Mouse (Mus musculus): ENCODE measurements around the gene Kcnf1. TPM values are rescaled to one million over a fixed set of nuclear protein-coding genes. Genes with fewer than 3 reads are reported as not detected.

Gene Kcnf1
- polyA plus RNA-seq, 1 experiment from 2014 or later, result 2.3 TPM

- ATAC-seq (ENCODE audit: low FRiP score, low TSS enrichment) (no peak), DNase-seq (no peak)
- no peaks in the 10 kb centered on the region for H3K27me3 ChIP-seq (ENCODE audit: control insufficient read depth, insufficient read depth, low read length)
- no peak overlapping the region for H3K27ac ChIP-seq (replicated peaks; ENCODE audit: low read depth, low read length)
- H3K9me3 ChIP-seq (ENCODE audit: control insufficient read depth, low read length), result no peaks in the 10 kb centered on the region
- 93% methylated on average over 5 of the region's 5 CpGs for WGBS
- H3K36me3 ChIP-seq (ENCODE audit: control insufficient read depth, insufficient read depth, low read length), result no peaks in the 10 kb centered on the region
- H3K4me2 ChIP-seq (ENCODE audit: low read length), result no peak overlapping the region
- no peaks in the 10 kb centered on the region for H3K4me1 ChIP-seq (ENCODE audit: control insufficient read depth, insufficient read depth, low read length)
- H3K4me3 ChIP-seq (replicated peaks; ENCODE audit: low read depth, low read length), result no peak overlapping the region
- no peak overlapping the region for H3K9ac ChIP-seq (replicated peaks; ENCODE audit: low read length)
Measured at GRCm38 (mm10) chr12:17198621-17199020, 21.9 kb upstream of the Kcnf1 start.

GRCm38 (mm10) chr12:17194140-17194539 is 17.5 kb upstream of the Kcnf1 start:
- H3K36me3 ChIP-seq (ENCODE audit: control insufficient read depth, insufficient read depth, low read length), result no peaks in the 10 kb centered on the region
- no peak overlapping the region for H3K9ac ChIP-seq (replicated peaks; ENCODE audit: low read length)
- ATAC-seq (ENCODE audit: low FRiP score, low TSS enrichment) (no peak), DNase-seq (no peak)
- H3K9me3 ChIP-seq (ENCODE audit: control insufficient read depth, low read length), result no peaks in the 10 kb centered on the region
- H3K27ac ChIP-seq (replicated peaks; ENCODE audit: low read depth, low read length), result no peak overlapping the region
- H3K27me3 ChIP-seq (ENCODE audit: control insufficient read depth, insufficient read depth, low read length), result no peaks in the 10 kb centered on the region
- H3K4me3 ChIP-seq (replicated peaks; ENCODE audit: low read depth, low read length), result no peak overlapping the region
- 93% methylated on average over 6 of the region's 6 CpGs for WGBS
- no peaks in the 10 kb centered on the region for H3K4me1 ChIP-seq (ENCODE audit: control insufficient read depth, insufficient read depth, low read length)
- no peak overlapping the region for H3K4me2 ChIP-seq (ENCODE audit: low read length)

GRCm38 (mm10) chr12:17193311-17193710 is 16.6 kb upstream of the Kcnf1 start:
- H3K4me2 ChIP-seq (ENCODE audit: low read length), result no peak overlapping the region
- no peak overlapping the region for H3K27ac ChIP-seq (replicated peaks; ENCODE audit: low read depth, low read length)
- no peak overlapping the region for H3K4me3 ChIP-seq (replicated peaks; ENCODE audit: low read depth, low read length)
- no peaks in the 10 kb centered on the region for H3K27me3 ChIP-seq (ENCODE audit: control insufficient read depth, insufficient read depth, low read length)
- 82% methylated on average over 1 of the region's 1 CpGs for WGBS
- H3K4me1 ChIP-seq (ENCODE audit: control insufficient read depth, insufficient read depth, low read length), result no peaks in the 10 kb centered on the region
- DNase-seq (no peak), ATAC-seq (ENCODE audit: low FRiP score, low TSS enrichment) (no peak)
- no peak overlapping the region for H3K9ac ChIP-seq (replicated peaks; ENCODE audit: low read length)
- H3K9me3 ChIP-seq (ENCODE audit: control insufficient read depth, low read length), result no peaks in the 10 kb centered on the region
- H3K36me3 ChIP-seq (ENCODE audit: control insufficient read depth, insufficient read depth, low read length), result no peaks in the 10 kb centered on the region

- Histone ChIP-seq H3K27ac (replicated peaks; ENCODE audit: low read depth, low read length) (no peak overlapping the region), H3K4me3 (replicated peaks; ENCODE audit: low read depth, low read length) (no peak overlapping the region), H3K9me3 (ENCODE audit: control insufficient read depth, low read length) (no peaks in the 10 kb centered on the region), H3K4me1 (ENCODE audit: control insufficient read depth, insufficient read depth, low read length) (no peaks in the 10 kb centered on the region), H3K9ac (replicated peaks; ENCODE audit: low read length) (no peak overlapping the region), H3K36me3 (ENCODE audit: control insufficient read depth, insufficient read depth, low read length) (no peaks in the 10 kb centered on the region), H3K4me2 (ENCODE audit: low read length) (no peak overlapping the region), H3K27me3 (ENCODE audit: control insufficient read depth, insufficient read depth, low read length) (no peaks in the 10 kb centered on the region)
- DNase-seq, result no peak
- 97% methylated on average over 2 of the region's 2 CpGs for WGBS
- no peak for ATAC-seq (ENCODE audit: low FRiP score, low TSS enrichment)
Measured at GRCm38 (mm10) chr12:17192887-17193286, 16.2 kb upstream of the Kcnf1 start.

GRCm38 (mm10) chr12:17184303-17184775 is 7.7 kb upstream of the Kcnf1 start:
- 34% methylated on average over 7 of the region's 7 CpGs for WGBS
- no peak for ATAC-seq (ENCODE audit: low FRiP score, low TSS enrichment)
- DNase-seq, result no peak

GRCm38 (mm10) chr12:17183788-17184187 is 7.1 kb upstream of the Kcnf1 start:
- ATAC-seq (ENCODE audit: low FRiP score, low TSS enrichment) (no peak), DNase-seq (no peak)
- H3K9me3 ChIP-seq (ENCODE audit: control insufficient read depth, low read length), result no peaks in the 10 kb centered on the region
- no peaks in the 10 kb centered on the region for H3K27me3 ChIP-seq (ENCODE audit: control insufficient read depth, insufficient read depth, low read length)
- H3K9ac ChIP-seq (replicated peaks; ENCODE audit: low read length), result no peak overlapping the region
- no peak overlapping the region for H3K4me3 ChIP-seq (replicated peaks; ENCODE audit: low read depth, low read length)
- H3K27ac ChIP-seq (replicated peaks; ENCODE audit: low read depth, low read length), result no peak overlapping the region
- no peak overlapping the region for H3K4me2 ChIP-seq (ENCODE audit: low read length)
- H3K4me1 ChIP-seq (ENCODE audit: control insufficient read depth, insufficient read depth, low read length), result no peaks in the 10 kb centered on the region
- no peaks in the 10 kb centered on the region for H3K36me3 ChIP-seq (ENCODE audit: control insufficient read depth, insufficient read depth, low read length)
- WGBS, result 45% methylated on average over 10 of the region's 10 CpGs

More at GRCm38 (mm10) chr12:17184303-17184775, 7.7 kb upstream of the Kcnf1 start:
- Histone ChIP-seq H3K36me3 (ENCODE audit: control insufficient read depth, insufficient read depth, low read length) (no peaks in the 10 kb centered on the region), H3K4me3 (replicated peaks; ENCODE audit: low read depth, low read length) (no peak overlapping the region), H3K4me1 (ENCODE audit: control insufficient read depth, insufficient read depth, low read length) (no peaks in the 10 kb centered on the region), H3K27ac (replicated peaks; ENCODE audit: low read depth, low read length) (no peak overlapping the region), H3K9ac (replicated peaks; ENCODE audit: low read length) (no peak overlapping the region), H3K4me2 (ENCODE audit: low read length) (no peak overlapping the region), H3K9me3 (ENCODE audit: control insufficient read depth, low read length) (no peaks in the 10 kb centered on the region), H3K27me3 (ENCODE audit: control insufficient read depth, insufficient read depth, low read length) (no peaks in the 10 kb centered on the region)

- ATAC-seq (ENCODE audit: low FRiP score, low TSS enrichment) (peak; percentile 78), DNase-seq (peak; percentile 92)
- H3K4me2 ChIP-seq (ENCODE audit: low read length), result peak overlapping the region; percentile 95
- H3K9ac ChIP-seq (replicated peaks; ENCODE audit: low read length), result peak overlapping the region; percentile 74
- H3K4me3 ChIP-seq (replicated peaks; ENCODE audit: low read depth, low read length), result peak overlapping the region; percentile 65
- H3K36me3 ChIP-seq (ENCODE audit: control insufficient read depth, insufficient read depth, low read length), result no peaks in the 10 kb centered on the region
- H3K9me3 ChIP-seq (ENCODE audit: control insufficient read depth, low read length), result no peaks in the 10 kb centered on the region
- 0 out of 2 replicates have a peak, but pooled peaks cover 4% of the 10 kb centered on the region for H3K4me1 ChIP-seq (ENCODE audit: control insufficient read depth, insufficient read depth, low read length)
- WGBS, result under 1% methylated on average over 54 of the region's 54 CpGs
- peak overlapping the region; percentile 74 for H3K27ac ChIP-seq (replicated peaks; ENCODE audit: low read depth, low read length)
- peaks cover 14% of the 10 kb centered on the region for H3K27me3 ChIP-seq (ENCODE audit: control insufficient read depth, insufficient read depth, low read length)
Measured at GRCm38 (mm10) chr12:17176041-17176756, 489 bp downstream of the Kcnf1 start.

- Histone ChIP-seq H3K9me3 (ENCODE audit: control insufficient read depth, low read length) (no peaks in the 10 kb centered on the region), H3K36me3 (ENCODE audit: control insufficient read depth, insufficient read depth, low read length) (no peaks in the 10 kb centered on the region), H3K4me3 (replicated peaks; ENCODE audit: low read depth, low read length) (peak overlapping the region; percentile 65), H3K27ac (replicated peaks; ENCODE audit: low read depth, low read length) (no peak overlapping the region), H3K4me2 (ENCODE audit: low read length) (peak overlapping the region; percentile 95), H3K27me3 (ENCODE audit: control insufficient read depth, insufficient read depth, low read length) (peaks cover 14% of the 10 kb centered on the region), H3K4me1 (ENCODE audit: control insufficient read depth, insufficient read depth, low read length) (0 out of 2 replicates have a peak, but pooled peaks cover 4% of the 10 kb centered on the region), H3K9ac (replicated peaks; ENCODE audit: low read length) (peak overlapping the region; percentile 74)
- peak; percentile 63 for DNase-seq
- WGBS, result 23% methylated on average over 25 of the region's 25 CpGs
- ATAC-seq (ENCODE audit: low FRiP score, low TSS enrichment), result 0 out of 2 replicates have a peak, but pooled peaks have one; percentile 3
Measured at GRCm38 (mm10) chr12:17175531-17175951, 1.1 kb downstream of the Kcnf1 start.

GRCm38 (mm10) chr12:17175124-17175523 is 1.6 kb downstream of the Kcnf1 start:
- Histone ChIP-seq H3K4me3 (replicated peaks; ENCODE audit: low read depth, low read length) (peak overlapping the region; percentile 65), H3K27ac (replicated peaks; ENCODE audit: low read depth, low read length) (no peak overlapping the region), H3K9ac (replicated peaks; ENCODE audit: low read length) (no peak overlapping the region), H3K27me3 (ENCODE audit: control insufficient read depth, insufficient read depth, low read length) (peaks cover 14% of the 10 kb centered on the region), H3K36me3 (ENCODE audit: control insufficient read depth, insufficient read depth, low read length) (no peaks in the 10 kb centered on the region), H3K4me1 (ENCODE audit: control insufficient read depth, insufficient read depth, low read length) (0 out of 2 replicates have a peak, but pooled peaks cover 4% of the 10 kb centered on the region), H3K4me2 (ENCODE audit: low read length) (peak overlapping the region; percentile 95), H3K9me3 (ENCODE audit: control insufficient read depth, low read length) (no peaks in the 10 kb centered on the region)
- 79% methylated on average over 20 of the region's 20 CpGs for WGBS
- no peak for ATAC-seq (ENCODE audit: low FRiP score, low TSS enrichment)
- DNase-seq, result no peak

Data from midbrain, embryonic 14.5 days (tissue).